Mouse (Mus musculus): ENCODE measurements around the gene Nfkb1.

DNA sequence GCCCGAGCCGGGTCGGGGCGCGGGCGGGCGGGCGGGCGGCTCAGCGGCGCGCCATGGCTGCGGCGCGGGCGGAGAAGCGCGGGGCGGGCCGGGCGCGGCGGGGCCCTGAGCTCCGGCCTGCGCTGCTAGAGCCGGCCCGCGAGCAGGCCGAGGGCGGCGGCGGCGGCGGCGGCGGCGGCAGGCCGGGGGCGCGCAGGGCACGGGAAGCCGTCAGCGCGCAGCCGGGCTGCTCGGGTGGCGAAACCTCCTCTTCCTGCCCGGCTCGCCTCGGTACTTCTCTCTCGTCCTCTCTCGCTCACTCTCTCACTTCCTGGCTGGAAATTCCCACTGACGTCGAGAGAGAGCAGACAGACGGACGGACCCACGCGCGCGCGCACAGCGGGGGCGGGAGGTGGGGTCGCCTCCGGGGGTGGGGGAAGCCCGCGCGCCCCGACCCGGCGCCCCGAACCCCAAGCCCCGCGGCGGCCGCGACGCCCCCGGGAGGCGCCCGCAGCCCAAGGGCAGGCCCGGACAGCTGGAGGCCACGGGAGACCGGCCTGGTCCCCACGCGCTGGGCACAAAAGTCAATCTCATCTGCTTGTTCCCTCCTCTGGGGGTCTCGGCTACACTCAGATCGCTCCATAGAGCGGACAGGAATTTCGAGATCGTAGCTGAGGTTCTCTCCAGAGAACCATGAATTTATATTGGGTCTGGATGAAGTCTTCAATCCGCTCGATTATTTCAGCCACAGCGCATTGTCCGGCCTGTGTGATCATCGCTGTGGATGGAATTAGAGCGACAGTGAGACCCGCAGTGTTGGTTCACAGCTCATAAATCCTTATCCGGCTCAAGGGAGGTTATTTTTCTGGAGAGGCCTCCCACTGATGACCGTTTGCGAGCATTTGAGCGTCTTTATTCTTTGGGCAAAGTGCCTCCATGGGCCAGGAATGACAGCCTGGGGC is at the start of gene Nfkb1:
- peak; percentile 35 for TF ChIP-seq POLR2A (IDR thresholded peaks at IDR 0.05; ENCODE audit: low read depth, low read length)
- no peak for TF ChIP-seq CTCF (conservative IDR thresholded peaks at IDR 0.05; ENCODE audit: insufficient read depth, insufficient read length, low read depth, low read length)

Data from kidney, adult 2 months (tissue).